Mouse (Mus musculus): ENCODE measurements around the gene 3100002H09Rik.
A peak's percentile ranks its signal among the peaks of the same experiment; 100 is the strongest.

The 3100002H09Rik gene

DNA sequence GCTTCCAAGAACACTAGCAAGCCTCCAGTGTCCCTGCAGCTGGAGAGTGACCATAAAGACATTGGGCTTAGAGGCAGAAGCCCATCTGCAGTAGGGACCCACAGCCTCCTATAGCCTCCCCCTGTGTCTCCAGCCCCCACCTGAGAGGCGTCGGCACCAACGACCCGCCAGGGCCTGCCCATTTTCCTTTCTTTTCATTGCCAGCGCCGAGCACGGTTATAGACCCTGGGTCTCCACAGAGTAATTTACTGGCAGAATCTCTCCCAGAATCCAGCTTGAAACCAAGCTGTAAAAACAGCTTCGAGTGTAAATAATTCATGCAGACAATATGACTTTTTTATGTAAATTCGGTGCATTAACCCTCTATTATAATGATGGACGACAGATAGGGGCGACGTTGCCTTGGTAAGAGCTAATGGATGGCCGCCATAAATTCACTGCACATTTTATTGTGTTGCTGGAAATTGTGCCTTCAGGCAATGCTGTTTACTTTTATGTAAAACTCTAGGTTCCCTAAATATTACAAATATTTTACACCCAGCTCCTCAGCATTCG, 4.9 kb upstream of the 3100002H09Rik start:
- DNase-seq (ENCODE audit: low spot score), result no peak

DNA sequence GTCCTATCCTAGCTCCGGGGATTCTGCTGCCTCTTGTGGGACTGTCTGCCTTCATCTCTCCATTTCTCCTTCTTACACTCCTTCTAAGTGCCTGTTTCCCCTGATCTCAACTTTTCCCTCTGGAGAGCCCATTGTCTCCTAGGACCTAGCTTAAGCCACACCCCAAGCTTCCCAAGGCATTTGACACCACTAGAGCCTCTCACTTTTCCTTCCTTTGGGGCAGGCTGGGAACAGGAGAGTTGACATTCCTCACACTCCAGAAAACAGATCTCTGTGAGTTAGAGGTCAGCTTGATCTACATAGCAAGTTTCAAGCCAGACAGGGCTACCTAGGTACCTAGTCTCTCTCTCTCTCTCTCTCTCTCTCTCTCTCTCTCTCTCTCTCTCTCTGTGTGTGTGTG, 3.6 kb upstream of the 3100002H09Rik start:
- no peak for DNase-seq (ENCODE audit: low spot score)

DNA sequence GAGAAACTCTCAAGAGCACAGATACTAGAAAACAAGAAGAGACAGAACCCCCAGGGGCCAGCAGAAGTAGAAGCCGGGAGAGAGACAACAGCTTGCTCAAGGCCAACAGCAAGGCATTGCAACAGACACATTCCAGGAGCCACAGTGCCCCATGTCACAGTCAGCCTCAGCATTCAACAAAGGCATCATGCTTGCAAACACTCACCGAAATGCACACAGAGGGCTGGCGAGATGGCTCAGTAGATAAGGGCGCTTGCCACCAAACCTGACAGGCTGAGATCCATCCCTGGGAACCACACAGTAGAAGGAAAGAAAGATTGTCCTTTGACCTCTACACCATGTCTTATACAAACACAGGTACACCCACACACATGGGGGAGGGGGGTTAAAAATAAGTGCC, 1.2 kb upstream of the 3100002H09Rik start:
- no peak for DNase-seq (ENCODE audit: low spot score)

DNA sequence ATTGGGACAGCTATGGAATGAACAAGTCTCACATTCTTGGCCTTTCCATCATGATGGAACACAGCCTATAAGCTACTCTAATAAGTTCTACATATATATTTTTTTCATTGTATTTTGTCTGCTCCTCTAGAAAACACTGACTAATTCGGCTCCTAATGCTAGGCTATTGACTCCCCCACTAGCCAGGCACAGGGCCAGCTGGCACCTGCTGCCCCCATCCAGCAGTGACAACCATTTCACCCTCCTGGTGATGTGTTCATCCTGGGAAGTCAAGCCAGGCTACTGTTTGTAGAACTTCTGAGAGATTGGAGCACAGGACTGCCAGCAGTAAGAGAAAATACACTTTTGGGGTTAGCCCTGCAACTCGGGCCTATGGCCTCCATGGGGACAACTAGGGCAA, 537 bp downstream of the 3100002H09Rik start:
- no peak for DNase-seq (ENCODE audit: low spot score)

DNA sequence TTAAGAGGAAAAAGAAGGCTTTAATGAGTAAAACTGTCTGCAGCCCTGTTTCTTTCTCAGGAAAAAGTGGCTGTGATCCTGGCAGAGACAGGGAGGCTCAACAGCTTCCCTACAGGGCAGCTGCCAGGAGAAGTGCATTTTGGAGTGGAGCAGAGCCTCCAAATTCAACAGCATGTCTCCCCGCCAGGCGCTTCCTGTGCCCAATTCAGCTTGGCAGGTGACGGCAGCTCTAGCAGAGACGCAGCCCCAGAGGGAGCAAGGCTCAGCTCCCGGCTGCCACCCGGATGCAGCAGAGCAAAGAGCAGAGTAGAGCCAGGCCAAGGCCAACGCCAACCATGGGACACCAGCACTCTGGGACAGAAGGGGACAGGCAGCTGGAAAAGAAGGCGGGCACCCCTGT, 3.4 kb downstream of the 3100002H09Rik start:
- DNase-seq (ENCODE audit: low spot score), result no peak

DNA sequence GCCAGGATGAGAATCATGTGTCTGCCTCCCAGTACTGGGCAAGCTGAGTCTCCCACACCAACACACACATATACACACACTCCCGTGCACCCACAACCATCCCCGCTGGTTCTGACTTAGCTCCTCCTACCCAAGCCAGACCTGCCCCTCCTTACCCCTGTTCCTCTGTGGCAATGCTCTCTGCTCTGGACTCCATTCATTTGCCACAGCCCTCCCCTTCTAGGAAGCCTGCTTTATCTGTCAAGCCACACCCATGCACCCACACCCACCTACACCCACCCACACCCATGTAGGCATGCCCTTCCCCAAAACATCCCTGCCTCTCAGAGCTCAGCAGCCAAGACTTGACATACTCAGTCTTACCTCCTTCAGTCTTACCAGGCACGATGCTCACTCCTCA, 4.4 kb downstream of the 3100002H09Rik start:
- DNase-seq (ENCODE audit: low spot score), result no peak

DNA sequence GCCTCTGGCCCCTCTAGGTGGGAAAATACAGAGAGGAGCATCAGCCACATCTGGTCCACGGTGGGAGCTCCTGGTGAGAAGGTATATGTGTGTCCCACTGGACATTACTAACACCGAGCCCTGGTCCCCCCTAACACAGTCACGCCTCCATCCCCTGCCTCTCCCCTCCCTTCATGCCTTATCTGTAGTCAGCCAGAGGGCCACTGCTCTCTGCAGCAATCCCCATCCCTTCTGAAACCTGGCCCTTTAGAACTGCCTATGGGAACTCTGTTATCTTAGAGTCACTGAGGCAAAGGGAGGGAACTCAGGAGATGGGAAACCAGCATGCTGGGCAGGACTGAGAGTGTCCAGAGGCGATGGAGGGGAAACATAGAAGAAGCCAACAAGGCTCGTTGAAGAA, 5.3 kb downstream of the 3100002H09Rik start:
- no peak for DNase-seq (ENCODE audit: low spot score)

DNA sequence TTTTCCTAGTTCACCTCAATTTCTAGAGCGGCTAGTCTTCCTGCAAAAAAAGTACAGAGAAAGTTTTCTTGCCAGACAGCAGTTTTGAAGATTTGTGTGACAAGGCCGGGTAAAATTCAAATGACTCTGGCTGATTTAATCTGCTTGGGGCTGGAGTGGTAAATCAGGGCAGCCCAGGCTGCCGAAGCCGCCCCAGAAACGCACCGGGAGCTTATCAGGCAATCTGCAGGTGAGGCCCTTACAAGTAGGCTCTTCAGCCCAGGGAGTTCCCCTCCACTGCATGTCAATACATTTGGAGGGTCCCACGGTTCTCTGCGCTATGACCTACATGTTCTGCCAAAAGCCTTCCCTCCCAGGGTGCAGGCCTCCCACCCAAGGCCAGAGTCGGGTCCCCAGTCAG, 6.9 kb downstream of the 3100002H09Rik start:
- no peak for DNase-seq (ENCODE audit: low spot score)

DNA sequence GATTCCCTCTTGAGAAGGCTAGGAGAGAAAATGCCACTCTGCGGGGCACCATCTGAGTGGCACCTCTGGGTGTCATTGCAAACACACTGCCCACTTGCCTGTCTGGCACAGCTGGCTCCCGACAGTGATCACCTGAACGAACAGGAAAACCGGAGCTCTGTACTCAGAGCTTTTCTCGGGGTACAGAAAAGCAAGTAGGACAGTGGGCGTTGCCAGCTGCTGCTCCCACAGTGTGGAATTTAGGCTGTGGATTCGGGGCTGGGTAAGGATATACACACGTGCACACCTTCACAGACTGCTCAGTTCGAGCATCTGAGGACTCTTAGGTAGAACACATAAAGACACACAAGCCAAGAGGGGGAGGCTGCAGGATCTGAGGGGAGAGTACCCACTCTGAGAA, 14.7 kb downstream of the 3100002H09Rik start:
- no peak for DNase-seq (ENCODE audit: low spot score)

DNA sequence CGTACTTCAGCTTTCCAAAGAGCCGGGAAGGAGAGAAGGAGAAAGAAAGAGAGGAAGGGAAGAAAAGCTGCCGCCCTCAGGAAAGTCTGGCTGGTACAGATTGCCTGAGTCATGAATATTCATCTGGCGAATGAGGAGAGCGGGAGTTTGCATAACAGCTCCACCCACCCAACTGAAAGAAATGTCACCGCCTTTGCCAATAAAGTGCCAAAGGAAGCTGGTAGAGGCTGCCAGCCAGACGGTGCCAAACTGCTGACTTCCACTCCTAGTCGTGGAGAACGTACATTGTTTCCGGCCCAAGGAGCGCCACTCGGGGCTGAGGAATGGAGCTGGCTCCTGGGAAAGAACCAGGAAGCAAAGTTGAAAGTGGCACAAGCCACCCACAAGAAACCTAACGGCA, 15.7 kb downstream of the 3100002H09Rik start:
- DNase-seq (ENCODE audit: low spot score), result no peak

DNA sequence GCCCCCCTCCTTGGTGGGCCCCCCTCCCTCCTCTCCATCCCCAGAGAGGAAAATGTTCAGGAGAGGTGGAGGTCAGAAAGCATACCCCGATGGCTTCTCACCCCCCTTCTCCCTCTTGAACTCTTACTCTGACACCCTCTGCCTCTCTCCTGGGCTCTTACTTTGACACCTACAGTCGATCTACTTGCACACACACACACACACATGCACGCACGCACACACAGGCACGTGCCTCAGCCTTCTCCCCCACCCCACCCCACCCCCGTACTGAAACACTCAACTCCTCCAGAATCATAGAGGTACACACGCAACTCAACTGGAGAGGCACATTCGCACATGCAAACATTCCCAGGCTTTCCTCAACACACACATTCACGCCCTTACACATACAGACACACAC, 16.9 kb downstream of the 3100002H09Rik start:
- no peak for DNase-seq (ENCODE audit: low spot score)

DNA sequence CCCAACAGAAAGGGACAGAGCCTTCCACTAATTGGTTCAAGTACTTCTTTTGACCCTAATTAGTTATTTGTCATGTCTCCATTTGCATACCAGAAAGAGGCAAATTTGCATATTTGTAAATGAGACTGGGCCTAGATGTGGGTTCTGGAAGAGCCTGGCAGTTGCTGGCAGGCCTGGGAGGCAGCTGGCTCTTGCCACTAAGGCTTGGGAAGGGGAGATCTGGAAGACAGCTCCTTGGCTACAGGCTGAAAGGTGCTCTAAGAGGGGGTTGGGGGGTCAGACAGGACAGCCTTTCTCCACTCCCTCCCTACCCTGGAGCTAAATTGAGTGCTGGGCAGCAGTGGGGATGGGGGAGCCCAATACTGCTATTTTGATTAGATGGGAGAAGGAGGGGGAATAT, 17.4 kb downstream of the 3100002H09Rik start:
- no peak for DNase-seq (ENCODE audit: low spot score)

DNA sequence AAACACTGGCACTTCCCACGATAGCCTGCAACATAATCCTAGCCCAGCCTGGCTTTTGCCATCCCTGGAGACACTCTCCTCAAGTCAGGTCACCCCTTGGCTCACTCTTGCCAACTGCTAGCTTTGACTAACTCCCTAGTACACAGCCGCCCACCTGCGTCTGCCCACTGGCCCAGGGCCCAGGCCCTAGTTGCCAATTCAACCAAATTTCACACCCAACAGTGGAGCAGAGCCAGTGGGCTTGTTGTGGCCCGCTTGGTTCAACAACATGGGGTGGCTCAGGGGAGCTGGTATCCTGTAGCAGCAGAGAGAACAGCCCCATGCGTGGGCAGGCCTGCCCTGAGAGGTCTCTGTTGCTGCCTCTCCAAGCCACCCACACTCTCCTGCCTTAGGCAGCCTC, 18.4 kb downstream of the 3100002H09Rik start:
- no peak for DNase-seq (ENCODE audit: low spot score)

DNA sequence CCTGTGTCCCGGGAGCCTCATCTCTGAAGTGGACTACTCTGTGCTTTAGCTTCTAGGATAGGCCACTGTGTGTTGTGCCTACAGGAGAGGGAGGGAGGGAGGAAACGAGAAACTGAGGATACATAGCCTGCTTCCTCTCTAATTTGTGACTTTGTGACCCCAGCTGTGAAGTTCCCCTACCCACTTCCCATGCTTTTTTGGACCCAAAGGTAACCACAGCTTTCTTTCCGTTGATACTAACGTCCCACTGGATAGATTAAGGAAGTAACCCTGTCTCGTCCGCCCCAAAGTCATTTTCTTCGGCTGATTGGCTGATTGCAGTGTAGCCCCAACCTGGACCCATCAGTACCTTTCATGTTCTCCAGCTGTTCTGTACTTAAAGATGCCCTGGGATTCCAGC, 29.9 kb downstream of the 3100002H09Rik start:
- DNase-seq (ENCODE audit: low spot score), result no peak

DNA sequence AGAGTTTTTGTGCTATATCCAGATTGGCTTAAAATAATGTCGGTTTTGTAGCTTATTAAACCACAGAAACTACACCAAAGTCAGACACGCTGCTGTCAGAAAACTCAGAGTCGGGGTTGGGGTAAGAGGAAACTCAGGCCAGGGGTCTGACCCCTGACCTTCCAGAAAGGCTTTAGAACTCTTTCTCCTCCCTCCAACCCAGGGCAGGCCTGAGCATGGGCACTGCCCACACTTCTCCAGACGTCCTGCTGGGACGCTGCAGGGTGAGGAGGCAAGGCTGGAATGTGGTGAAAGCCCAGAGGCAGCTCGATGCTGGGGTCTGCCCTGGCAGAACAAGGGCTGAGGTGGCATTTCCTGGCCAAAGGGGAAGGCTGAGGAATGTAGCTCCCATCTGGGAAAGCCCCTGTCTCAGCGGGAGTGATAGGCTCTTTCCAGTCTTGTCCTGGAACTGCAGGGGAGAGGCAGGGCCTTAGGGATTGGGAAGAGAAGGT, 34.6 kb downstream of the 3100002H09Rik start:
- no peak for DNase-seq (ENCODE audit: low spot score)

DNA sequence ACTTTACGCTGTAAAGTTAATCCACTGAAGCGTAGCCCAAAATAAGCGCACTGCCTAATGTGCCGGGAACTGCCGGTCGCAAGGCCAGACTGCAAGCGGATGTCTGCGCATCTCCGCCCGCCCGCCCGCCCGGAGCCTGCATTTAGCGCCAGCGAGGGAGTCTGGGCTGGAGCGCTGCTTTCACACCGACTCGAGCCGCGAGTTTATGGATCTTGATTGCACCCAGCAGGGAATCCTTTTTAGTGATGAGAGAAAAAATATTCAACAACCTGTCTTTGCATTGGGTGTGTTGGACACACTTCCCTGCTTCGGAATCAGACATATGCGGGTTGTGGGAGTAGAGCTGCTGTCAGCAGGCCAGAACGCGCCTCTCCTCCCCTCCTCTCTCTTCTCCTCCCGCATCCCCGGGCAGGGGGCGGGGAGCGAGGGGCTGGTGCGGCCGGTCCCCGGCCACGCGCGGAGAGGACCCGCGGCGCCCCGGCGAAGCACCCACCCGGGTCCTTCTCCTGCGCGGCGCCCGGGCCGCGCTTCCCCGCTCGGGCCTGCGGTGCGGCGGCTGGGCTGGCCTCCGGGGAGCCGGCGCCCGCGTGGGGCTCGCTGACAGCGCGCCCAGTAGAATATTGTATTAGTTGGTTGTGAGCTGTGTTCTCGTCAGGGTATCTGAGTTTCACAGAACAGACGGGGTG, 35.2 kb downstream of the 3100002H09Rik start:
- DNase-seq (ENCODE audit: low spot score), result no peak

DNA sequence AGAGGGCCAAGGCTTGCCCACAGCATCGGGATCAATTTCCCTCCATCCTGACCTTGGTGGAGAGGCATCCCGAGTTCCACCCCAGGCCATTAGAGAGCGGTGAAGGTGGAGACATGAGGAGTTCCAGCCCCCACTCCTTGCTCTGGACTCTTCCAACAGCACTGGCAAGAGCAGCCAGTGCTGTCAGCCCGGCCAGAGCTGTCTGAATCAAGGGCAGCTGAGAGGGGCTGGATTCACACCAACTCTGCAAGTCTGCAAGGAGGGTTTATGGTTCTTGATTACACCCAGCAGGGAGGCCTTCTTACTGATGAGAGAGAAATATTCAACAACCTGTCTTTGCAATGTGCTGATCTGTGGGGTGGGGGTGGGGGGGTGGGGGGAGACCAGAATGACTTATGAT, 37.0 kb downstream of the 3100002H09Rik start:
- DNase-seq (ENCODE audit: low spot score), result no peak

DNA sequence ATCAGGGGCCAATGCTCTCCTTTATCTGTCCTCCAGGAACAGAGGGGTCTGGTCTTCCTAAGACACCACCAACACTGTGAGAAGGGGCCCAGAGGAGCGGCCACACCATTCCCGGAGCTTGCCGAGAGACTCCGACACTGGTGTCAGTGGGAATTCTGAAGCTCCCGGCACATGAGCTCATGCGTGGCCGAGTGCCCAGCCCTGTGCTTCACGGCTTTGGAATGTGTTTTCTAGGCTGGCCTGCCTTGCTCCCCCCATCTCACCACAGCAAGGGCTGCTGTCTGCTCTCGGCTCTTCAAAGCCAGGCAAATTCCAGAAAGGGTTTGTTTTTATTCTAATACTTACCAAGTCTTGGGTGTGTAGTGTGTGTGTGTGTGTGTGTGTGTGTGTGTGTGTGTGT, 39.6 kb downstream of the 3100002H09Rik start:
- peak; percentile 38 for DNase-seq (ENCODE audit: low spot score)

DNA sequence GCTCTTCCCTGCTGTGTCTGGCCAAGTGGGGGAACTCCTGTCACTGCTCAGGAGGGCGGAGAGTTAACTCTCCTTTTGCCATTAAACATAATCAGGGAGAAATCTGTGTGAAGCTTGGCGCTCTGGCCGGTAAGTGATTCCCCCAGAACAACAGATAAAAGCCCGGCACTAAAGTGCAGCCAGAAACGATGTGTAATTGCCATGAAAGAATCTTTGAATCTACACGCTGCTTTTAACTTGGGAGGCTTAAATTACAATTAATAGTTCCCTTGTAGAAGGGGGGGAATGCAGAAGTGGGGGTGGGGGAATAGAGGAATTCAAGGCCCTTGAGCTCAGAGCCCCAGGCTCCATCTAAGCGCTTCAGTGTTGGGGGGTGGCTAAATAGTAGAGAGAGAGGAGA, 40.9 kb downstream of the 3100002H09Rik start:
- DNase-seq (ENCODE audit: low spot score), result no peak

DNA sequence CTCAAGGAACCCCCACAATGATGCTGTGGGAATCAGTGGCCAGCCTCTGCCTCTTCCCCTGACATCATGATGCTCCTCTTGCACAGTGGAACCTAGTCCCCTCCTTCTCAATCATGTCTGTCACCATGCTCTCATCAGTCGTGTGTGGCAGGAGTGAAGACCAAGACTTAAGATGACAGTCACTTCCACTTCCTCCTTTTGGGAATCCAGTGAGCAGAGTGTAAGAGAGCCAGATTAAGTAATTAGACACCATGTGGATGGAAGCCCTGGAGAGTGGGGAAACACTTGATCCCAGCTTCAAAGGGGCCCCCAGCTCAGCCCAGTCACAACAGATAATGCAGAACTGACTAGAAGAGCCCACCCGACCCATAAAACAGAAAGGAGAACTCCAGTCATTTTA, 47.2 kb downstream of the 3100002H09Rik start:
- DNase-seq (ENCODE audit: low spot score), result no peak

DNA sequence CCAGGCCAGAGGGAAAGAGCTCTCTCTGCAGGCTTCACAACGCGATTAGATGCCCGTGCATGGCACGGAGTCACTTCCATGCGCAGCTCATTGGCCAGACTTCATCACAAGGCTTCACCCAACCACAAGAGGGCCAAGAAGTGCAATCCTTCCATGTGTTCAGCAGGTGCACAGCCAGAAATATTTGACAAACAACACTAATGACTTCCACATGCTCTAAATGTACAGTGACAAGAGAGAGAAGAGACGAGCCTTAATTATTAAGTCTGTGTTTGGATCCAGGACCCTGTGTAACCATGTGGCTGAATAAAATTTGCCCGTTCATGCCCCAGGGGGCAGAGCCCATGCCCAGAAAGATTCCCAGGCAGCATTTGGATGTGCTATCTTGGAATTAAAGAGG, 47.9 kb downstream of the 3100002H09Rik start:
- DNase-seq (ENCODE audit: low spot score), result no peak
